Mouse (Mus musculus) retina, postnatal 1 day (tissue): ENCODE measurements around the gene Cmtm6.
"Not testable (repeated sequence)": the region's sequence is repeated elsewhere in the genome, so short reads cannot be mapped to it uniquely, and the experiment has no call there.

ENCODE experiments used
- DNase-seq: peaks from one replicate; pipeline ENCODE4 v3.0.0-alpha.2; 2012

Gene Cmtm6

DNA sequence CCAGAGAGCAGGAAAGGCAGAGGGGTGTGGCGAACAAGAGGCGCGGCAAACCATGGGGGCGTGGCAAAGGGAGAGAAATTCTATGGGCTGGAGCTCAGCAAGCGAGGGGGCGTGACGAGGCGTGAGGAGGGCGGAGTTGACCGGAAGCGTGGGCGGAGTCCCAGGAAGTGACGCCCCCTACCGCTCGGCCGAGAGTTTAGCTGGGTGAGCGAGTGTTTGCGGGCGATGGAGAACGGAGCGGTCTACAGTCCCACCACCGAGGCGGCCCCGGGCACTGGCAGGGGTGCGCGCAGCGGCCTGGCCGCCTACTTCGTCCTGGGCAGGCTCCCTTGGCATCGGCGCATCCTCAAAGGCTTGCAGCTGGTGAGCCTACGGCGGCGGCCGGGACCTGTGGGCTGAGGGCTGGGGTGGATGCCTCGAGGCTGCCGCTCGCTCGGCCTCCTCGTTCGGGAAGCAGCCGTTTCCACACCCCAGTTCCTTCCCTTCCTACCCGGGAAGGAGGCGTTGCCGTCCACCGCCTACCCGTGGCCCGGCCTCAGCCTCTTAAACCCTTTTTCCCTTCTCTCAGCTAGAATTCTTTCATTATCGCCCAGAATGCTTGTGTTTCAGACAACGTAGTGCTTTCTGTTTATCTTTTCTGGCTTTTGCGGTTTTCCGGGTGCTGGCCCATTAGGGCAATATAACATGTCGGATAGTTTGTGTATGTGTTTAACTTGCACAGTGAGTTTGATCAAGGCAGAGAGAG is at the start of gene Cmtm6:
Cmtm6 (plus strand) TSS at position 106 of the 745 bp plus-strand sequence.
- peak; percentile 96 for DNase-seq

DNA sequence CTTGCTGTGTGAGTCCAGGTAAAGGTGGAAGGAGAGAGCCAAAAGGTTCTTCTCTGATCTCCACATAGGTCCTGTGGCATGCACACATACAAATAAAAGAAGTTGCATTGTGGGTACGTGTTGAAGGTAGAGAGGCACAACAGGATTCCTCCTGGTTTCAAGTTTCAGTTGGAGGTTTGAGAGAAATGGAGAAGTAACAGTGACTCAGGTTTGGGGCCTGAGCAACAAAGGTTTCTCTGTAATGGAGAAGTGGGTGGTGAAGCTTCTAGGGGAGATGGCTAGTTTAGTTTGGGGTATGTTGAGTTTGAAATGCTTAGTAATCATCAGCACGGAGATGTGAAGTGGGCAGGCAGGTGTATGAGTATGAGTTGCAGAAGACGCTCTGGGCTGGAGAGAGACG is 48.7 kb upstream of the Cmtm6 start:
- DNase-seq, result no peak

DNA sequence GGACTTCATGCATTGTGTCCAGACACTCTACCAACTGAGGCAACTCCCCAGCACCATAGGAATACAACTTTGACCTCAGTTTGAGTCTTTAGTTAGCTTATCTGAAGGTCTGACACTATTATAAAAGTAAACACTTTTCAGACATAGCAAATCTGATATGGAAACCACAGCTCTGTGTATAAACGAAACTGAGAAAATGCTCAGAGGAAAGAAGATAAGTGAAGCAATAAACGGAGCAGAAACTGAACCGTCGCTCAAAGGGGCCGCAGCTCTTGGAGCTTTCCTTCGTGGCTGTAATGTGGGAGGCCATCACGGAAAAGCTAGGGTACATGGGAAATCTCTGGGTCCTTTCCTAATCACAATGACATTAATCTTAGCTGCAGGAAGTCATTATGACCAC is 44.7 kb upstream of the Cmtm6 start:
- DNase-seq, result no peak

DNA sequence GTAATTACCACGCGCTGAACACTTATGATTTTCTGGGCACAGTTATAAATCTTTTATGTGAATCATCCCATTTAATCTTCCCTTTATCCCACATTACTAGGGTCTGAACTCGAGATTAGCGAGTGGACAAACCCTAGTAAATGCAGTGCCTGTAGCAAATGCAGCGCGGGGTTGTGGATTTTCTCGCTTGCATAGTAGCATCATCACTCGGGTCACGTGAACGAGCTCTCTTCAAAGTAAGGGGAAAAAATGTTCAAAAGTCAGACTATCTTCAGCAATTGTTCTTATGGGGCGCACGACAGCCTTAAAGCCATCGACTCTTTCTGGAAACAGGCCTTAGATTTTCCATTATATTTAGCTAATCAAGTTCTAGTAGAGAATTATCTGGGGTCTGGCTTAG is 43.3 kb upstream of the Cmtm6 start:
- no peak for DNase-seq

DNA sequence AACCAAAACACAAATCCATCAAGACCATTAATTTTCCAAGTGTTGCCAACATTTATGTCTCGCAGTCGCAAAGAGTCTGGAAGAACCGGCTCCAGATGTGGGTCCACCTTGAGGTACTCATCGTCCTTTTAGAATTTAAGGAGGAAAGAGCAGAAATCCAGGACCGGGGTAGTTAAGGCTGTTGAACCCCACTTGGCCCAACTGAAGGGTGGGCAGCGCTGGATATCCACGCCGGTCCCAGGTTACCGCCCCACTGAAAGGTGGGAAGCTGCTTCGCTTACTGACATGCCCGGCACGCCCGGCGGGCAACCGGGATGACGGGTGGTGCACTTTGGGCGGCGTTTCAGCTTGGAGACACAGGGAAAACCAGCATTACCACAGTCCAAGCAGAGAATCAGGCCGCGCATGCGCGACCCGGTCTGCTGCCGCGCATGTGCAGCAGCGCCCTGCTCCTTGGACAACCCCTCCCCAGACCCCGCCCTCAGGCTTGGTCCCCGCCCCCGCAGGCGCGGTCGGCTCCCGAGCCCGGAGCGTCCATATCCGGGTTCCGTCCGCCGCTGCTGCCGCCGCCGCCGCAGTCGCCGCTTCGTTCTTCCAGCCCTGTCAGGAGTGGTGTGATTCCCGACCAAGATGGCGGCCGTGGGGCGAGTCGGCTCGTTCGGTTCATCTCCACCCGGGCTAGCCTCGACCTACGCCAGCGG is 42.5 kb upstream of the Cmtm6 start, which contains the start of gene Dync1li1:
Dync1li1 (plus strand) TSS at position 539 of the 701 bp plus-strand sequence.
- DNase-seq, result peak; percentile 97

DNA sequence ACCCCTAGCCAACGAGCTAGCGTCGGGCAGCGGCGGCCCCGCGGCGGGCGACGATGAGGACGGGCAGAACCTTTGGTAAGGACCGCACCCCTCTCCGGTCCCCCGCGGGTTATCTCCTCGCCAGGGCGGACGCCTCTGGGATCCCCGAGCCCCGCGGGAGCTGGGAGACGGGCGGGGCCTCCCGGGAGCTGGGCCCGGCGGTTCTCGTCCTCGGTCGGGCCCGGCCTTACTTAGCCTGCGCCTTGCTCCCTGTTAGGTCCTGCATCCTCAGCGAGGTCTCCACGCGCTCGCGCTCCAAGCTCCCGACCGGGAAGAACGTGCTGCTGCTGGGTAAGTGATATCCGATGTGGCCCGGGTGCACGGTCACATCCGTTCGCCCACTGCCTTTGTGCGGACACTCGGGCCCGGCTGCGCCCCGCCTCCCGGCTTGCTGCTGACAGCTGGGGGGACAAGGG is 41.9 kb upstream of the Cmtm6 start:
- no peak for DNase-seq

DNA sequence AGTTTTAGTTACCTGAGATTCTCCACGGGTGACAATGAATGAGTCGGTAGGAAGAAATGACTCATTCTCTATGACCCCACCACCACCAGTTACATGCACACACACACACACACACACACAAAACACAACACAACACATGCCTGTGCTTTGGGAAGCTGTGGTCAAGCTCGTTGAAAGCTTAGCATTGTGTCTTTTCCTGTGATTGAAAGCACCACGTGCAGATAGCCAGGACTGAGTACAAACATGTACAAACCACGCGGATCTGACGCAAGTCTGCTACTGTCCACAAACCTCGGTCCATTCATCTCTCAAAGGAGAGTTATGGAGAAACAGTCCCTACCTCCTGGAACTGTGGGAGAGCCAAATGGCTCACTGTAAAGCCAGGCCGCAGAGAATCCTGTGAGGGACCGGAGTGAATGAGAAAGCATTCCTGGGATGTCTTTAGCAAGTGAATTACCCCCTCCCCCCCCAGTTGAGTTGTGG is 40.8 kb upstream of the Cmtm6 start:
- DNase-seq, result no peak

DNA sequence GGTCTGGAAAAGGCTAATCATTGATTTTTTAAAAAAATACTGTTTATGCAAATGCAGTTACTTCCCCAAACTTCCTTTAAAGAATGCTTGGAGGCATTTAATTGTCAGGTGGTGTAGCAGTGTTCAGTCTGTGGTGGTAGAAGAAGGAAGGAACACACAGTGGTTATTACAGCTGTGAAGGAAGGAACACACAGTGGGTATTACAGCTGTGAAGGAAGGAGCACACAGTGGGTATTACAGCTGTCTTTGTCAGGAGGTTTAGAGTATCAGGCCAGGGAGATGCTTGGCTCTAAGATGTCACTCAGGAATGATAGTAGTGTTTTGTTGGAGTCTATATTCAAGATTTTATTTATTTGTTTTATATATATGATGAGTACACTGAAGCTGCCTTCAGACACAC is 39.8 kb upstream of the Cmtm6 start:
- no peak for DNase-seq

DNA sequence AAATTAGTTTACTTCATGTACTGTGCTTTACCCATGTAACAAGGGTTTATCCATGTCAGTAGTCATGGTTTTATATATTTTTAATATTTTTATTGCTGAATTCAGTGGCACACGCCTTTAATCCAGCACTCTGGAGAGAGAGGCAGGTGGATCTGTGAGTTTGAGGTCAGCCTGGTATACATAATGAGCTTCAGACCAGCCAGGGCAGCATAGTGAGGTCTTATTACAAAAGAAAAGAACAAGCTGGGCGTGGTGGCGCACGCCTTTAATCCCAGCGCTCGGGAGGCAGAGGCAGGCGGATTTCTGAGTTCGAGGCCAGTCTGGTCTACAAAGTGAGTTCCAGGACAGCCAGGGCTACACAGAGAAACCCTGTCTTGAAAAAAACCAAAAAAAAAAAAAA is 35.3 kb upstream of the Cmtm6 start:
- DNase-seq, result not testable (repeated sequence)

DNA sequence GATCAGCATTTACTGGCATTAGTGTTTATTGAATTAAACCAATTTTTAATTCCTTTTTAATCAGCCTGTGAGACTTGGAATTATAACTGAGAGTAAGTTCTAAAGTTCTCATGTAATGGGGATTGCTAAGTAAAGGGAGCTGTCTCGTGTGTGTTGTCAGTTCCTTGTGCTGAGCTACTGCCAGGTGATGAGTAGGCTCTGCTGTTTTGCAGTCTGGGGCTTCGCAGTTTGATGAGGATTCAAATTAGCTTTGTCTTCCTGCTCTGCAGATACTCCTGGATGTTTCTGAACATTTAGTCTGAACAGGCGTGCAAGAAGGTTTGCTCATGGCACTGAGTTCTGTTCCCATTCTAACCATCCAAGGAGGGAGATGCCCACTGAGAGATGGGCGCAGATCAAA is 33.8 kb upstream of the Cmtm6 start:
- no peak for DNase-seq

DNA sequence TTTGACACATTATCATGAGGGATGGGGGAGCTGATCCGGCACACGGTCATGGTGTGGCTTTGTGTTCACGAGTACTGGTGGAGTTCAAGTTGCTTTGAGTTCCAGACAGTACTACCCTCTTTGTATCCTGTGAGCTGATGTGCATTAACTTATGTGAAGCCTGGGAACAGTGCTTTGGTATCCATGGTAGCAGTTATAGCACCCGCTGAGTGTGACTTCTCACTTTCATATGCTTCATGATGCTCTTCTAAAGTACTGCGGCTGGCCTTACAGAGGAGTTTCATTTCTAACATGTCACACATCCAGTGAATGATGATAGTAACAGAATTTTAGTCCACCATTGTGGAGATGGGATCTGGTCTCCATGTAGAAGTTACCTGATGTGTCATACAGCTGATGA is 33.0 kb upstream of the Cmtm6 start:
- DNase-seq, result no peak

DNA sequence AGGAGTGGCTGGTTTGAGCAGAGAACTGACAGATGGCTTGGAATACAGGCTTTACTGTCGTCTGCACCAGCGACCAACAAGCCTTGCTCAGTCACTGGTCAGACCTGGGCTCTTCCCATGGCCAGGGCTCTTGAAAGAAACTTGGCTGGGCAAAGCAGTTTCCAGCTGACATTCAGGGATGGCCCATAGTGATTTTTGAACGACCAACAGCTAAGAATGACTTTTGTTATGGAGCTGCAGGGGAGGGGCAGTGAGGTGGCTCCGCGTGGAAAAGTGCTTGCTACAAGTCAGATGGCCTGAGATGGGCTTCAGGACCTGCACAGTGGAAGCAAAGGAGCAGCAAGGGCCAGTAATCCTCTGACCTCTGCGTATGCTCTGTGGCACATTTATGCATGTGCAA is 31.7 kb upstream of the Cmtm6 start:
- no peak for DNase-seq

DNA sequence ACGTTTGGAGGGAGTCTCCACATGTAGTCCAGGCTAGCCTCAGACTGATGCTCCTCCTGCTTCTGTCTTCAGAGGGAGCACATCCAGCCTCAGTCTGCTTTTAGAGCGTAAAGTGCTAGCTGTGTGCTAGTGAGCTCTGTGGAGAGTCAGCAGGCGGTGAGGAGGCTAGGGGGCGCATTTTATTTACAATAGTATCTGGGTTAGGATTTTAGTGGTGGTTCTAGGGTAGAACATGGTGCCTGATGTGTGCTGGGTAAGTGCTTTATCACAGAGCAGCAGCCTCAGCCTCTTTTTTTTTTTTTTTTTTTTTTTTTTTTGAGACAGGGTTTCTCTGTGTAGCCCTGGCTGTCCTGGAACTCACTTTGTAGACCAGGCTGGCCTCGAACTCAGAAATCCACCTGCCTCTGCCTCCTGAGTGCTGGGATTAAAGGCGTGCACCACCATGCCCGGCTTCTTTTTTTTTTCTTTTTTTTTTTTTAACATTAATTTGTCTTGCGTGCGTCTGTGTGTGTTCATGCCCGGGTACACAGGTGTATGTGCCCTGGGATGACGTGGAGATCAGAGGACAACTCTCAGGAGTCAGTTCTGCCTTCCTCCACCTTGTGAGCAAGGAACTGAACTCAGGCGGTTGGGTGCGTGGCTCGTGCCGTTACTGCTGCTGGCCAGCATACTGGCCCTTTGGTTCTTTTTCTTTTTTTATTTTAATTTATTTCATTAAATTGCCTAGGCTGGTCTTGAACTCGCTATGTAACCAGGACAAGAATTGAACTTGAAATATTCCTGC is 30.8 kb upstream of the Cmtm6 start:
- DNase-seq, result no peak

DNA sequence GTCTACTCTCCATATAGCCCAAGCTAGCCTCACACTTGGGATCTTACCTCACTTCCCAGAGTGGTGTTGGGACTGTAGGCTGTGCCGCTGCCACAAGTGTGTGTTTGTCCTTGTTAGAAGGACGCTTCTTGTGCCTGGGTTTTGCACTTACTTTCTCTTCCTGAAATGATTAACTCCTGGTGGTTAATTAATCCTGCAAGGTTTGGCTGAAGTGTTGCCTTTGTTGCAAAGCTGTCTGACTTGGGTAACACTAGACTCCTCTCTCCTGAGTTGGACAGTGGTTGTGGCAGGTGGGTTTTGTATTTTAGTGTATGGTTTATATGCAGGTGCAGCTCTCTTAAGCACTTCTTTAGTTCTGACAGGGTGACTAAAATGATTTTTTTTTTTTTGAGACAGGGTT is 29.9 kb upstream of the Cmtm6 start:
- DNase-seq, result no peak

DNA sequence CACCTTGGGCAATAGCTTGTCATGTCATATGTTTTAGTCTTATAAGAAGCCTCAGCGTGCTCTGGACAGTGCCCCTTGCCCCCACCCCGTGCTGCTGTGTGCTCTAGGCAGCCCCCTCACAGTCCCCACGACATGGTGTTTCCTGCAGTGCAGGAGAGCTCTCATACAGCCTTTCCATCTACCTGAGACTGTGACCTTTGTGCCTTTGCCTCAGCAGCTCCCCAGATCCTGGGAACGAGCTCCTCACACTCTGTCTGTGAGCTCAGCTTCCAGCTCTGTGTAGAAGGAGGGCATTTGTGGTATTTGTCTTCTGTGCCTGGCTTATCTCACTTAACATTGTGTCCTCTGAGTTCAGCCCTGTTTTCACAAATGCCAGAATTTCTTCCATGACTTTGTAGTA is 29.0 kb upstream of the Cmtm6 start:
- no peak for DNase-seq

DNA sequence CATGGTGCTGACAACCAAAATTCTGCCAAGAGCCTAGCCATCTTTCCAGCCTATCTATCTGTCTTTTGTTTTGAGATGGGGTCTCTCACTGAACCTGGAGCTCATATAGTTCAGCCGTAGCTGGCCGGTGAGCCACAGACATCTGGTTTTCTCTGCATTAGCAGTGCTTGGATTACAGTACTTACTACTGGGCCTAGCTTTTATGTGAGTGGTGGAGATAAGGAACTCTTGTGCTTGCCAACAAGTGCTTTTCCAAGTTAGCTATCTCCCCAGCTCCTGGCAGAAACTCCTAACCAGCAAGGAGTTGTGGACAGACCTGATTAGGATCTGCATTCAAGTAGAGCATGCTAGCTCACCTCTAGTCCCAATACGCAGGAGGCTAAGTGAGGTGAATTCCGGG is 23.1 kb upstream of the Cmtm6 start:
- no peak for DNase-seq

DNA sequence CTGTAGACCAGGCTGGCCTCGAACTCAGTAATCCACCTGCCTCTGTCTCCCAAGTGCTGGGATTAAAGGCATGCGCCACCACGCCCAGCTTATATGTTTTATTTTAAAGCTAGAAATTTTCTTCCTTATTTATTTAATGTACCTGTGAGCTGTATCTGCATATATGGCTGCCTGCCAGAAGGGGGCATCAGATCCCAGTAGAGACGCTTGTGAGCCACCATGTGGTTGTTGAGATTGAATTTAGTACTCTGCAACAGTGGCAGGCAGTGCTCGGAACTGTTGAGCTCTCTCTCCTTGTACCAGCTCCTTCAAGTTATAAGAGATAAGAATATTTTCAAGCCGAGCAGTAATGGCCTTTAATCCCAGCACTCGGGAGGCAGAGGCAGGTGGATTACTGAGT is 20.6 kb upstream of the Cmtm6 start:
- peak; percentile 52 for DNase-seq

DNA sequence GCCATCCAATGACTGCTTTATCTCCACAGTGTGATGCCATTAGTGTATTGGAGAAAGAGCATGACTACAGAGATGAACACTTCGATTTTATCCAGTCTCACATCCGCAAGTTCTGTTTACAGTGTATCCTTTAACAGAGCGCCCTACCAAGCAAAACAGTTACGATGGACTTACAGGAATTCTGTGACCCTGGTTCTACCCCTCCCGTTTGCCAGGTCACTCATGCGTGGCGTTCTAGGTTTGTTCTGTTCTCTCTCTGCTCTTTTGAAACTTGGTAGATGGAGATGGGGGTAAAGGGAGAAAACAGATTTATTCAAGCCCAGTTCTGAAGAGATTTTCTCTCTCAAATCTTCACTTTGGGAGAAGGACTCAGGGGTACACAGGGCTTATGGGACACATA is 17.4 kb upstream of the Cmtm6 start:
- DNase-seq, result no peak

DNA sequence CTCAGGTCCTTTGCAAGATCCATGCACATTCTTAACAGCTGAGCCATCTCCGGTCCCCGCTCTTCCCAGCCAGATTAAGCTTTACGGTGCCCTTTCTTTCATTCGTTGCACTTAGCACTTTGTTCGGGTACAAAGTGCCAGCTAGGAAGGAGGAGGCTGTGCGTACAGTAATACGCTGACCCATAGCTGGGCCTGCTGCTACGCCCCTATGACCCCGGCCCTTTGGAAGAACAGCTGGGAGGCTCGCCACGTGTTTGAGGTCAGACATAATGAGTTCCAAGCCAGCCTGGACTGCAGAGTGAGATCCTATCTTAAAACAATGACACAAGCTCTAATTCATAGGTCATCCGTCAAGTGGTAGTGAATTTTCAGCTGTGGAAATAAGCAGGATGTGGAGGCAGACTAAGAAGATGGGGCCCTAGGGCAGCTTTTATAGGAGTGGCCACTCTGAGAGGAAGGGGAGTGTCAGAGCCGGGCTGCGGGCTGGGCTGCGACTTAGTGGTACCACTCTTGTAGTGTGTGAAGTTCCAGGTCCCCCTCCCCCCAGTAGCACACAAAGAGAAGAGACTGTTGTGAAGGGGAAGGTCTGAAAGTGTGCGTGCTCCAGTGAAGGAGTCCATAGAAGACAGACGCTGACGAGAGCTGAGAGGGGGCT is 14.1 kb upstream of the Cmtm6 start:
- no peak for DNase-seq

DNA sequence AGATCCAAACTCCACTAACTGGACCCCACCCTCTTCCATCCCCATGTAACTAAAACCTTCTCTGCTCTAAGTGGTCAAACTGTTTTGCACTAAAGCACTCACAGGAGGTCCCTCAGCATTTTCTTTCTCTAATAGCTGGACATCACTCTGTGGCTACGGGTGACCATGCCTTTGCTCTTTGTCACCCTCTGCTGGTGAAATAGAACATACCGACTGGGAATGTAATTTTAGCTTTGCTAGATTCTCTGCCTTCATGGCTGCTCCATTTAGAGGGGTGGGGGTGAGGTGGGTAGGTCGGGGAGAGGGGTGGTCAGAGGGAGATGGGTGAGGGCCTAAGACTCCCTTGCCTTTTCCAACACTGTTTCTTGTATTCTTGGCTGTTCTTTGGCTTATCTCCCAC is 3.6 kb upstream of the Cmtm6 start:
- peak; percentile 85 for DNase-seq

DNA sequence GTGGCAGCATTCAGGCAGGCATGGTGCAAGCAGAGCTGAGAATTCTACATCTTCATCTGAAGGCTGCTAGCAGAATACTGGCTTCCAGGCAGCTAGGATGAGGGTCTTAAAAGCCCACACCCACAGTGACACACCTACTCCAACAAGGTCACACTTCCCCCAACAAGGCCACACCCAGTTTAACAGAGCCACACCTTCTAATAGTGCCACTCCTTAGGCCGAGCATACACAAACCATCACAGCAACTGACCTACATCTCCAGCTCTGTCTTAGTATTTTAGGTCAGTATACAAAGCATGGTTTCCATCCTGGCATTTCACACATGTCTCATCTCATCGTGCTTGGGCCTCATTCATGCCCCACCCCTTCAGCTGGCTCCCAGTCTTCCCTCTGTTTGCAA is 2.5 kb upstream of the Cmtm6 start:
- DNase-seq, result not testable (repeated sequence)

DNA sequence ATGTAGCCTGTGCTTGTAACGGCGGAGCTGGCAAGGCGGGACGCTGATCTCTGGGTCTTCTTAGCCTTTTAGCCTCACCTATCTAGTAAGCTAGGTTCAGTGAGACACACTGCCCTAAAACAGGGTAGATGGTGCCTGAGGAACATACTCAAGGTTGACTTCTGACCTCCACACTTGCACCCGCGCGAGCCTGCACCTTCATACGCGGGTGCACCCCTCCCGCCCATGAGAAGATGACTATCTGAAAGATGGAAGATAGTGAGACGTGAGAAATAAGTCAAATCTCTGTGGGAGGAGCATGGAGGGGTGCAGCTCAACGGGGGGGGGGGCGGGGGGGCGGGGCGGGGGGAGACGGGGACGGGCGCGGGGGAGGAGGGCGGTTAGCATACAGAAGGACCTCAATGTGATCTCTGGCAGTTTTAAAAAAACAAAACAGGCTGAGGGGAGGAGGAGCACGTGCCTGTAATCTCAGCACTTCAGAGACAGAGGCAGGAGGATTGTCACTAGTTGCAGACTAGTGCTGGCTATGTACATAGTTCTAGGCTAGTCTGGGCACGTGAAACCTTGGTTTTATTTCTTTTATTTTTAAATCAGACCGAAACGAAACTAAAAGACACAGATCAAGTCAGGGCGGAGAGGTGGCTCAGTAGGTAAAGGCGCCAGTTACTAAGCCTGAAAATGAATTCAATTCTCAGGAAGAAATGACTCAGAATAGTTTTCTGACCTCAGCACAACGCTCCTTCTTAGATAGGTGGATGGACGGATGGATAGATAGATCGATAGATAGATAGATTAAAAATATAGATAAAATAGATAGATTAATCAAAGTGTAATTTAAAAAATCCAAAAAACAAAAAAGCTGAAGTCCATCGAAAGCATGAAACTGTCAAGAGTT is 758 bp upstream of the Cmtm6 start:
- DNase-seq, result no peak
